Mouse (Mus musculus): ENCODE measurements around the gene Hsd3b1. TPM values are rescaled to one million over a fixed set of nuclear protein-coding genes. Genes with fewer than 3 reads are reported as not detected.
"Not testable (repeated sequence)": the region's sequence is repeated elsewhere in the genome, so short reads cannot be mapped to it uniquely, and the experiment has no call there.

Hsd3b1 gene
- total RNA-seq, 1 experiment = 0.22 TPM

DNA sequence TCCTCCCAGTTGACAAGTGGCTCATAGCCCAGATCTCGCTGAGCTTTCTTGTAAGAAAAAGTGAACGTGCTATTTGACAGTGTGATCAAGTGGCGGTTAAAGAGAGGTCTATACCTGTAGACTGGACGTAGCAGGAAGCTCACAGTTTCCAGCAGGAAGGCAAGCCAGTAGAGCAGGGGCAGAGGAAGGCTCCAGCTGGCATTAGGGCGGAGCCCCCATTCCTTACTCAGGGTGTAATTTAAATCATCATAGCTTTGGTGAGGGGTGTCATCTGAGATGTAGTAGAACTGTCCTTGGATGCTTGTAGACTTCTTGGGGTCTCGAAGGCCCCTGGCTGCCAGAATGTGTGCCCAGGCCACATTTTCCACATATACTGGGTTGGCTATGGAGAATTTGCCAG, 7.0 kb downstream of the Hsd3b1 start:
- in situ Hi-C loops (cut with MboI; ENCODE audit: low sequenced_read_pairs in 2 of 2, unreplicated experiment in 2 of 2) = no loop called here
- Histone ChIP-seq H3K4me3 (ENCODE audit: insufficient read depth in 1 of 2, low read depth in 1 of 2, low read length in 2 of 2, poor library complexity in 1 of 2, severe bottlenecking in 1 of 2) (no peak overlapping the region), H3K9me3 (ENCODE audit: control insufficient read depth, insufficient read depth, low read depth, low read length) (no peaks in the 10 kb centered on the region), H3K27ac (ENCODE audit: insufficient read depth, low read depth, low read length, poor library complexity, severe bottlenecking) (no peak overlapping the region), H3K4me1 (ENCODE audit: control insufficient read depth in 2 of 2, insufficient read depth in 2 of 2, low read length in 2 of 2, poor library complexity in 1 of 2) (no peaks in the 10 kb centered on the region), H3K36me3 (ENCODE audit: control insufficient read depth, insufficient read depth, low read length, poor library complexity, severe bottlenecking) (no peaks in the 10 kb centered on the region), H3K9ac (ENCODE audit: insufficient read depth, low read depth, low read length, poor library complexity, severe bottlenecking) (no peak overlapping the region)
- DNase-seq (ENCODE audit: low read depth, low spot score) = no peak
- TF ChIP-seq HCFC1 (IDR thresholded peaks at IDR 0.05; ENCODE audit: borderline replicate concordance, insufficient read depth, low read length) = no peak

DNA sequence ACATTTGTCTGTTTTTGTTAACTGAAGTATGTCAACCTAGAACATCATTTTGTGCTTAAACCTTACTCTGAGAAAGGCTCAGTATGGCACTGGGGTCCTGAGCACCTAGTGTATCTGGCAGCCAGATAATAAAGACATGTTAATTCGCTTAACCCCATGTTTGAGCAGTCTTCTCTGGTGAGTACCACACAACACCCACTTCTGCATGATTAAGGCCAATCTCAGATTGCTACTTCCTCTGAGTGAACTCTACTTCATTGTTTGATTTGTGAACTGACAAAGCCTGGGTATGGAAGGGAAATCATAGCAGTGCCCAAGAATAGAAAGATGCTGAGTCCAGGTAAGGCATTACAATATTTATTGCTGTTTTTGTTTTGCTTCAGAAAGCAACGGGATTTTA, 7.7 kb downstream of the Hsd3b1 start:
- Histone ChIP-seq H3K27ac (ENCODE audit: insufficient read depth, low read depth, low read length, poor library complexity, severe bottlenecking) (no peak overlapping the region), H3K9me3 (ENCODE audit: control insufficient read depth, insufficient read depth, low read depth, low read length) (no peaks in the 10 kb centered on the region), H3K36me3 (ENCODE audit: control insufficient read depth, insufficient read depth, low read length, poor library complexity, severe bottlenecking) (no peaks in the 10 kb centered on the region), H3K4me3 (ENCODE audit: insufficient read depth in 1 of 2, low read depth in 1 of 2, low read length in 2 of 2, poor library complexity in 1 of 2, severe bottlenecking in 1 of 2) (no peak overlapping the region), H3K9ac (ENCODE audit: insufficient read depth, low read depth, low read length, poor library complexity, severe bottlenecking) (no peak overlapping the region), H3K4me1 (ENCODE audit: control insufficient read depth in 2 of 2, insufficient read depth in 2 of 2, low read length in 2 of 2, poor library complexity in 1 of 2) (no peaks in the 10 kb centered on the region)
- no peak for DNase-seq (ENCODE audit: low read depth, low spot score)
- in situ Hi-C loops (cut with MboI; ENCODE audit: low sequenced_read_pairs in 2 of 2, unreplicated experiment in 2 of 2) = no loop called here
- no peak for TF ChIP-seq CHD2 (IDR thresholded peaks at IDR 0.05; ENCODE audit: low read depth, low read length)
- TF ChIP-seq ZNF384 (IDR thresholded peaks at IDR 0.05; ENCODE audit: low read depth, low read length) = no peak
- TF ChIP-seq ZC3H11A (IDR thresholded peaks at IDR 0.05; ENCODE audit: borderline replicate concordance, low read depth, low read length) = no peak
- TF ChIP-seq MAFK (IDR thresholded peaks at IDR 0.05; ENCODE audit: insufficient read depth, low read depth, low read length) = no peak
- no peak for TF ChIP-seq HCFC1 (IDR thresholded peaks at IDR 0.05; ENCODE audit: borderline replicate concordance, insufficient read depth, low read length)

DNA sequence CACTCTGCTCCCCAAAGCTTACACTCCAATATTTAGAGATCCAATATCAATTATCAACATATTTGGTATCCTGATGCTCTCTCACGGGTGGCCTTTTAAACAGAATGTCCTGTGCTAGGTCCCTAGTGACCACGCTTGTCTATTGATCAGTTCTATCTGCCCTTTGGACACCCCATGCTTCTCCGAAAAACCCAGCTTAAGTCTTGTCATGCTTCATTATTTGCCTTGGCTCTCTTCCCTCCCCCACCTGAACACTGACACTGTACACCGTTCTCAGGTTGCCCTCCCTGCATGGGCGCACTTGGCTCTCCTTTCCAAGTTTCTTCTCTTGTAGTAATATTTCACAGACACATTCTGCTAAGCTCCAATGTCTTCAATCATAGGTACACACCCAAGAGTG, 9.3 kb downstream of the Hsd3b1 start:
- in situ Hi-C loops (cut with MboI; ENCODE audit: low sequenced_read_pairs in 2 of 2, unreplicated experiment in 2 of 2) = no loop called here
- TF ChIP-seq CHD2 (IDR thresholded peaks at IDR 0.05; ENCODE audit: low read depth, low read length) = no peak
- TF ChIP-seq ZNF384 (IDR thresholded peaks at IDR 0.05; ENCODE audit: low read depth, low read length) = no peak
- no peak for TF ChIP-seq HCFC1 (IDR thresholded peaks at IDR 0.05; ENCODE audit: borderline replicate concordance, insufficient read depth, low read length)
- no peak for TF ChIP-seq MAFK (IDR thresholded peaks at IDR 0.05; ENCODE audit: insufficient read depth, low read depth, low read length)
- TF ChIP-seq ZC3H11A (IDR thresholded peaks at IDR 0.05; ENCODE audit: borderline replicate concordance, low read depth, low read length) = no peak

DNA sequence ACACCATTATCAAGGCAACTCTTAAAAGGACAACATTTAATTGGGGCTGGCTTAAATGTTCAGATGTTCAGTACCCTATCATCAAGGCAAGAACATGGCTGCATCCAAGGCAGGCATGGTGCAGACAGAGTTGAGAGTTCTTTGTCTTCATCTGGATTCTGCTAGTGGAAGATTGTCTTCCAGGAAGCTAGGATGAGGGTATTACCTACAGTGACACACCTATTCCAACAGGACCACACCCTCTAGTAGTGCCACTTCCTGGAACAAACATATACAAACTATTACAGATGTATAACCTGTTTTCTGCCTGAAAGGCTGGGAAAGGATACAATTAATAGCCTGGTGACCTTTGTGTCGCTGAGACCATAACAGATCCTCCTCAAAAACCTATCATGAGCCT, 10.7 kb downstream of the Hsd3b1 start:
- in situ Hi-C loops (cut with MboI; ENCODE audit: low sequenced_read_pairs in 2 of 2, unreplicated experiment in 2 of 2) = no loop called here
- Histone ChIP-seq H3K36me3 (ENCODE audit: control insufficient read depth, insufficient read depth, low read length, poor library complexity, severe bottlenecking) (no peaks in the 10 kb centered on the region), H3K27ac (ENCODE audit: insufficient read depth, low read depth, low read length, poor library complexity, severe bottlenecking) (no peak overlapping the region), H3K9me3 (ENCODE audit: control insufficient read depth, insufficient read depth, low read depth, low read length) (no peaks in the 10 kb centered on the region), H3K4me1 (ENCODE audit: control insufficient read depth in 2 of 2, insufficient read depth in 2 of 2, low read length in 2 of 2, poor library complexity in 1 of 2) (no peaks in the 10 kb centered on the region), H3K4me3 (ENCODE audit: insufficient read depth in 1 of 2, low read depth in 1 of 2, low read length in 2 of 2, poor library complexity in 1 of 2, severe bottlenecking in 1 of 2) (no peak overlapping the region), H3K9ac (ENCODE audit: insufficient read depth, low read depth, low read length, poor library complexity, severe bottlenecking) (no peak overlapping the region)
- DNase-seq (ENCODE audit: low read depth, low spot score) = no peak
- TF ChIP-seq CHD2 (IDR thresholded peaks at IDR 0.05; ENCODE audit: low read depth, low read length) (no peak), ZC3H11A (IDR thresholded peaks at IDR 0.05; ENCODE audit: borderline replicate concordance, low read depth, low read length) (no peak), MAFK (IDR thresholded peaks at IDR 0.05; ENCODE audit: insufficient read depth, low read depth, low read length) (no peak), HCFC1 (IDR thresholded peaks at IDR 0.05; ENCODE audit: borderline replicate concordance, insufficient read depth, low read length) (no peak), ZNF384 (IDR thresholded peaks at IDR 0.05; ENCODE audit: low read depth, low read length) (no peak)

More for the DNA sequence above, 9.3 kb downstream of the Hsd3b1 start:
- Histone ChIP-seq H3K36me3 (ENCODE audit: control insufficient read depth, insufficient read depth, low read length, poor library complexity, severe bottlenecking) (no peaks in the 10 kb centered on the region), H3K9me3 (ENCODE audit: control insufficient read depth, insufficient read depth, low read depth, low read length) (no peaks in the 10 kb centered on the region), H3K4me1 (ENCODE audit: control insufficient read depth in 2 of 2, insufficient read depth in 2 of 2, low read length in 2 of 2, poor library complexity in 1 of 2) (no peaks in the 10 kb centered on the region), H3K4me3 (ENCODE audit: insufficient read depth in 1 of 2, low read depth in 1 of 2, low read length in 2 of 2, poor library complexity in 1 of 2, severe bottlenecking in 1 of 2) (no peak overlapping the region), H3K27ac (ENCODE audit: insufficient read depth, low read depth, low read length, poor library complexity, severe bottlenecking) (no peak overlapping the region), H3K9ac (ENCODE audit: insufficient read depth, low read depth, low read length, poor library complexity, severe bottlenecking) (no peak overlapping the region)
- DNase-seq (ENCODE audit: low read depth, low spot score) = no peak

DNA sequence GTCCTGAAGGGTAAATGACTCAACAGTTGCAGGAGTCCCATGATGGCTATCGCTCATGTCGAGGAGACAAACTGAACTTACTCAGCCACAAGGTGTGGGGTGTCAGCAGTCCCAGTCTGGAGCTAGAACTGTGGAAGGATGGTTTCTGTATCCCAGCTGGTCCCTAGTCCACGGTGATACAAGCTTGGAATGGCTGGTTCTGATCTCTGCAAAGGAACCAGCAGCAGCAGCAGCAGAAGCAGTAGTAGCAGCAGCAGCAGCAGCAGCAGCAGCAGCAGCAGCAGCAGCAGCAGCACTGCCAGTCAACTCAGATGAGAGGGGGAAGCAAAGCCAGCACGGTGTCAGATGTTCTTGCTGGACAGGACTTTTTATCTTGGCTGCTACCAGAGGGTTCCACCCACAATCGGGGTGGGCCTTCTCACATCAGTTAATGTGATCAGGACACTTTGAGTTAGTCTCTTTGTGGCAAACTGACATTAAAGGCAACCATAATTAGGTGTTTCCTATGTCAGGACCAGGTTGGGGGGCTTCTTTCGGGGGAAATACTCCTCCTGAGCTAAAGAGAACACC, 45.4 kb downstream of the Hsd3b1 start, which contains the start of gene Hsd3b6:
Hsd3b6 (minus strand) TSS at position 343 of the 570 bp plus-strand sequence.
- TF ChIP-seq ZNF384 (IDR thresholded peaks at IDR 0.05; ENCODE audit: low read depth, low read length) (no peak), ZC3H11A (IDR thresholded peaks at IDR 0.05; ENCODE audit: borderline replicate concordance, low read depth, low read length) (no peak), CHD2 (IDR thresholded peaks at IDR 0.05; ENCODE audit: low read depth, low read length) (no peak), HCFC1 (IDR thresholded peaks at IDR 0.05; ENCODE audit: borderline replicate concordance, insufficient read depth, low read length) (no peak)
- Histone ChIP-seq H3K36me3 (ENCODE audit: control insufficient read depth, insufficient read depth, low read length, poor library complexity, severe bottlenecking) (no peaks in the 10 kb centered on the region), H3K4me3 (ENCODE audit: insufficient read depth in 1 of 2, low read depth in 1 of 2, low read length in 2 of 2, poor library complexity in 1 of 2, severe bottlenecking in 1 of 2) (no peak within 1 kb of the TSS), H3K9me3 (ENCODE audit: control insufficient read depth, insufficient read depth, low read depth, low read length) (no peaks in the 10 kb centered on the region), H3K4me1 (ENCODE audit: control insufficient read depth in 2 of 2, insufficient read depth in 2 of 2, low read length in 2 of 2, poor library complexity in 1 of 2) (no peaks in the 10 kb centered on the region), H3K9ac (ENCODE audit: insufficient read depth, low read depth, low read length, poor library complexity, severe bottlenecking) (no peak within 1 kb of the TSS), H3K27ac (ENCODE audit: insufficient read depth, low read depth, low read length, poor library complexity, severe bottlenecking) (no peak within 1 kb of the TSS)
- in situ Hi-C loops (cut with MboI; ENCODE audit: low sequenced_read_pairs in 2 of 2, unreplicated experiment in 2 of 2) = no loop called here
- no peak for DNase-seq (ENCODE audit: low read depth, low spot score)

DNA sequence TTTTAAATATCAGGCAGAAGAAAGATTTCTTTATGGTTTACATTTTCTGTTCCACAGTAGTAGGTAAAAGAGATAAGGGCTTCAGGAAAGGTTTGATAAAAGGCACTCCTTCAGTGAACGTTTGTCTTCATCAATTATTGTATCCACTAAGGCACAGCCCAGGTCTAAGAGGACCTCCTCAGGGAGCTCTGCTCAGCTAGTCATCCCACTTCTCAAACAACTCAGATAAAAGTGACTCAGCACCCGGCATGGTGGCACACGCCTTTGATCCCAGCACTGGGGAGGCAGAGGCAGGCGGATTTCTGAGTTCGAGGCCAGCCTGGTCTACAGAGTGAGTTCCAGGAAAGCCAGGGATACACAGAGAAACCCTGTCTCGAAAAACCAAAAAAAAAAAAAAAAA, 46.9 kb downstream of the Hsd3b1 start:
- H3K9ac ChIP-seq (ENCODE audit: insufficient read depth, low read depth, low read length, poor library complexity, severe bottlenecking); H3K36me3 ChIP-seq (ENCODE audit: control insufficient read depth, insufficient read depth, low read length, poor library complexity, severe bottlenecking); H3K27ac ChIP-seq (ENCODE audit: insufficient read depth, low read depth, low read length, poor library complexity, severe bottlenecking); H3K4me3 ChIP-seq (ENCODE audit: insufficient read depth in 1 of 2, low read depth in 1 of 2, low read length in 2 of 2, poor library complexity in 1 of 2, severe bottlenecking in 1 of 2); DNase-seq (ENCODE audit: low read depth, low spot score); H3K9me3 ChIP-seq (ENCODE audit: control insufficient read depth, insufficient read depth, low read depth, low read length); in situ Hi-C loops (cut with MboI; ENCODE audit: low sequenced_read_pairs in 2 of 2, unreplicated experiment in 2 of 2); H3K4me1 ChIP-seq (ENCODE audit: control insufficient read depth in 2 of 2, insufficient read depth in 2 of 2, low read length in 2 of 2, poor library complexity in 1 of 2): not testable (repeated sequence)

DNA sequence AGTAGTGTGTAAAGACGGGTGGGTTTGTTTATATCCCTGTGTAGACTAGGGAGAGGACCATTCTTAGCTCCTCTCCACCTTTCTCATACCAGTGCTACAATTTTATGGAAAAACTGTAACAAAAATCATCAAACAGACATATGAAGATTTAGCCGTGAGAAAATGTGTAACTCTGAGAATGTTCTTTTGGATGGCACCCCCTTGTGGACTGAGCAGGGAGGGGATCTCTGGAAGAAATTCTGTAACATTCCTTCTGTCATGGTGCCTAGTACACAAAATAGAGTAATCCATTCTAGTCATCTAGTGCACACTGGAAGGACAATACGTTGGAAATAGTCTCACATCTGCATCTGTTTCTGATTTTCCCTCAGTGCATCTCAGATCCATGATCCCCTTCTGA, 54.6 kb downstream of the Hsd3b1 start:
- H3K9ac ChIP-seq (ENCODE audit: insufficient read depth, low read depth, low read length, poor library complexity, severe bottlenecking); in situ Hi-C loops (cut with MboI; ENCODE audit: low sequenced_read_pairs in 2 of 2, unreplicated experiment in 2 of 2); DNase-seq (ENCODE audit: low read depth, low spot score); H3K27ac ChIP-seq (ENCODE audit: insufficient read depth, low read depth, low read length, poor library complexity, severe bottlenecking); H3K4me1 ChIP-seq (ENCODE audit: control insufficient read depth in 2 of 2, insufficient read depth in 2 of 2, low read length in 2 of 2, poor library complexity in 1 of 2); H3K4me3 ChIP-seq (ENCODE audit: insufficient read depth in 1 of 2, low read depth in 1 of 2, low read length in 2 of 2, poor library complexity in 1 of 2, severe bottlenecking in 1 of 2); H3K36me3 ChIP-seq (ENCODE audit: control insufficient read depth, insufficient read depth, low read length, poor library complexity, severe bottlenecking); H3K9me3 ChIP-seq (ENCODE audit: control insufficient read depth, insufficient read depth, low read depth, low read length): not testable (repeated sequence)

All from ES-E14 (cell line).